8 mouse cellular contexts compared by ENCODE assay signal in the genomic region with DNA sequence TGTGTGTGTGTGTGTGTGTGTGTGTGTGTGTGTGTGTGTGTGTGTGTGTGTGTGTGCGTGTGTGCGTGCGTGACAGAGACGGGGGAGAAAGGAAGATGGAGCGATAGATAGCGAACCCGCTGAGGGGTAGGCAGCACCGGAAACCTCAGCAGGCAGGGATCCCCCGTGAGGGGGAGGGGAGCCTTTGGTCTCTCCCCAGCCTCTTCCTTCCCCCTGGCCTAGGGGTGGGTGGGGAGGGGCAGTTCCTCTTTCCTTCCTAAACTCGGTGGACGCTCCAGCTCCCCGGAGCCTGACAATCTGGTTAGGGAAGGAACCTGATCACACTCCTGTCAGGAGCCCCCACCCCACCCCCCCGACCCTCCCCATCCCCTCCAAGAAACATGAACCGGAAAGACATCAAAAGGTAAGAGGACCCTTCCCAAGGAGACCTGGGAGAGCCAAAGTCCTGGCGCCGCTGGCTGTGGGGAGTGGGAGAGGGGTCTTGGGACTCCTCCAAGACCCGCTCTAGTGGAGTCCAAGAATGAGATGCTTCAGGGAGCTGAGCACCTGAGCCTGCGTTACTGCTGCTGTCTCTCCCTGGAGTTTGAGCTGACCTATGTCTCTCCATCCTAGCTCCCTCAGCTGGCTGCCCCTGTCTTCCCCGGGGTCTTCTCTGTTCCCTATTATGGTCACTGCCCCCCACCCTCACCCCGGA. TPM values are rescaled to one million over a fixed set of nuclear protein-coding genes. Genes with fewer than 3 reads are reported as not detected.
A peak's percentile ranks its signal among the peaks of the same experiment; 100 is the strongest.
DNase-seq lines count a peak whose midpoint lies in the region; ATAC-seq and TF ChIP-seq lines count a peak whose summit lies in the region.

Rasgrp4 (plus strand) TSS at position 159 of the 694 bp plus-strand sequence.

- no peak for DNase-seq in kidney, adult 8-10 months
- DNase-seq in lung, postnatal 14 days = peak; percentile 31
- no peak for DNase-seq in frontal cortex, postnatal 14 days (ENCODE audit: low spot score in 2 of 2)
- DNase-seq in ovary, postnatal 10 days (ENCODE audit: low spot score) = no peak

- WGBS in kidney, embryonic 16.5 days = under 1% methylated on average over 14 of the region's 20 CpGs
- WGBS in forebrain, embryonic 15.5 days = under 1% methylated on average over 13 of the region's 20 CpGs
- 3% methylated on average over 16 of the region's 20 CpGs for WGBS in intestine, embryonic 16.5 days
- 3% methylated on average over 17 of the region's 20 CpGs for WGBS in small intestine, adult 2 months

- no peak for TF ChIP-seq CTCF in small intestine, adult 2 months (IDR thresholded peaks at IDR 0.05; ENCODE audit: extremely low read depth, insufficient read length, insufficient replicate concordance, low read depth, low read length)

- peak within 1 kb of the TSS; percentile 30 for H3K4me3 ChIP-seq in kidney, embryonic 16.5 days (ENCODE audit: low read length)
- H3K4me3 ChIP-seq in forebrain, embryonic 15.5 days = peak within 1 kb of the TSS; percentile 27
- peak within 1 kb of the TSS; percentile 26 for H3K4me3 ChIP-seq in intestine, embryonic 16.5 days (ENCODE audit: low read length)
- peak within 1 kb of the TSS; percentile 44 for H3K4me3 ChIP-seq in small intestine, adult 2 months (ENCODE audit: low read depth, low read length)

- H3K9ac ChIP-seq in kidney, embryonic 16.5 days (replicated peaks; ENCODE audit: low read length) = peak within 1 kb of the TSS; percentile 51; the same call in 1 of the 2 replicates
- no peak within 1 kb of the TSS for H3K9ac ChIP-seq in forebrain, embryonic 15.5 days (replicated peaks)
- H3K9ac ChIP-seq in intestine, embryonic 16.5 days (ENCODE audit: low read depth, low read length) = peak within 1 kb of the TSS; percentile 48

- no peaks in the 10 kb centered on the region for H3K36me3 ChIP-seq in kidney, embryonic 16.5 days (ENCODE audit: insufficient read depth, low read length)
- H3K36me3 ChIP-seq in forebrain, embryonic 15.5 days = no peaks in the 10 kb centered on the region
- H3K36me3 ChIP-seq in intestine, embryonic 16.5 days (ENCODE audit: control insufficient read depth, insufficient read depth, low read length) = no peaks in the 10 kb centered on the region
- no peaks in the 10 kb centered on the region for H3K36me3 ChIP-seq in small intestine, adult 2 months (ENCODE audit: control insufficient read depth, insufficient read depth, low read length)

- H3K27me3 ChIP-seq in kidney, embryonic 16.5 days (ENCODE audit: insufficient read depth, low read length) = no peaks in the 10 kb centered on the region; the same call in 1 of the 2 replicates
- H3K27me3 ChIP-seq in forebrain, embryonic 15.5 days = peaks cover 11% of the 10 kb centered on the region
- no peaks in the 10 kb centered on the region for H3K27me3 ChIP-seq in intestine, embryonic 16.5 days (replicated peaks; ENCODE audit: control insufficient read depth, insufficient read depth, low read length)
- 0 out of 2 replicates have a peak, but pooled peaks cover 7% of the 10 kb centered on the region for H3K27me3 ChIP-seq in small intestine, adult 2 months (ENCODE audit: control insufficient read depth, insufficient read depth, low read length)

- H3K27ac ChIP-seq in kidney, embryonic 16.5 days (ENCODE audit: low read length) = no peak within 1 kb of the TSS
- H3K27ac ChIP-seq in forebrain, embryonic 15.5 days (replicated peaks) = no peak within 1 kb of the TSS
- no peak within 1 kb of the TSS for H3K27ac ChIP-seq in intestine, embryonic 16.5 days (ENCODE audit: low read length)
- H3K27ac ChIP-seq in small intestine, adult 2 months (ENCODE audit: insufficient read depth, low read depth, low read length) = no peak within 1 kb of the TSS

- TF ChIP-seq POLR2A in small intestine, adult 2 months (IDR thresholded peaks at IDR 0.05; ENCODE audit: low read depth, low read length) = no peak

- peak; percentile 69 for ATAC-seq in kidney, embryonic 16.5 days (ENCODE audit: low FRiP score, low TSS enrichment)
- 0 out of 2 replicates have a peak, but pooled peaks have one; percentile 48 for ATAC-seq in forebrain, embryonic 15.5 days (replicated peaks)
- ATAC-seq in intestine, embryonic 16.5 days = 0 out of 2 replicates have a peak, but pooled peaks have one; percentile 46

- peak within 1 kb of the TSS; percentile 59 for H3K4me2 ChIP-seq in kidney, embryonic 16.5 days (replicated peaks; ENCODE audit: low read depth, low read length)
- H3K4me2 ChIP-seq in forebrain, embryonic 15.5 days (replicated peaks) = peak within 1 kb of the TSS; percentile 44
- peak within 1 kb of the TSS; percentile 48 for H3K4me2 ChIP-seq in intestine, embryonic 16.5 days (ENCODE audit: low read depth, low read length)

- H3K4me1 ChIP-seq in kidney, embryonic 16.5 days (ENCODE audit: insufficient read depth, low read length) = peaks cover 11% of the 10 kb centered on the region; the same call in 1 of the 2 replicates
- H3K4me1 ChIP-seq in forebrain, embryonic 15.5 days = peaks cover 13% of the 10 kb centered on the region
- H3K4me1 ChIP-seq in intestine, embryonic 16.5 days (ENCODE audit: control insufficient read depth, insufficient read depth, low read length) = peaks cover 3% of the 10 kb centered on the region
- H3K4me1 ChIP-seq in small intestine, adult 2 months (ENCODE audit: control insufficient read depth, insufficient read depth, insufficient read length, low read length) = no peaks in the 10 kb centered on the region

- no peaks in the 10 kb centered on the region for H3K9me3 ChIP-seq in kidney, embryonic 16.5 days (ENCODE audit: low read length)
- H3K9me3 ChIP-seq in forebrain, embryonic 15.5 days = no peaks in the 10 kb centered on the region
- no peaks in the 10 kb centered on the region for H3K9me3 ChIP-seq in intestine, embryonic 16.5 days (ENCODE audit: control insufficient read depth, low read length)

RNA-seq across cellular contexts. Expression of gene Rasgrp4, which starts in this region (rescaled TPM):
- polyA plus RNA-seq in kidney, embryonic 16.5 days (2015; fragmentation: Nextera tagmentation; extraction: Ambion mirVana) = 0.66 and 0.84 TPM in 2 replicates
- polyA plus RNA-seq in forebrain, embryonic 15.5 days (2015; fragmentation: Nextera tagmentation; extraction: Ambion mirVana) = 0.57 and 0.69 TPM in 2 replicates
- polyA plus RNA-seq in intestine, embryonic 16.5 days (2015; fragmentation: Nextera tagmentation; extraction: Ambion mirVana) = 0.43 and 0.59 TPM in 2 replicates
- 3.3 TPM in 2 replicates for polyA plus RNA-seq in small intestine, adult 2 months (2012; rRNA removed)

Comparison
In these comparisons a context has a peak if more than half of its experiments do, and no peak if none do; other contexts are left out.
1. Peak in ATAC-seq, H3K4me3 ChIP-seq, H3K9ac ChIP-seq and H3K4me2 ChIP-seq in kidney, embryonic 16.5 days; RNA of the gene not detected or under 1 TPM.
2. Peak in ATAC-seq, H3K4me3 ChIP-seq and H3K4me2 ChIP-seq in forebrain, embryonic 15.5 days; RNA of the gene not detected or under 1 TPM.
3. Peak in ATAC-seq, H3K4me3 ChIP-seq, H3K9ac ChIP-seq and H3K4me2 ChIP-seq in intestine, embryonic 16.5 days; RNA of the gene not detected or under 1 TPM.